Mouse (Mus musculus) intestine, postnatal 0 days (tissue): ENCODE results near the gene Irx2. TPM values are rescaled to one million over a fixed set of nuclear protein-coding genes. Genes with fewer than 3 reads are reported as not detected.
A peak's percentile ranks its signal among the peaks of the same experiment; 100 is the strongest.

Experiments
- ATAC-seq: fragments of 200-750 bp; cut with Nextera tagmentation; 2 replicates; pipeline ENCODE4 v1.8.0; 2017; ENCODE audit warnings: mild to moderate bottlenecking, moderate TSS enrichment, moderate library complexity
- H3K27ac ChIP-seq: fragments of 300-500 bp; sonication (generic); 2 replicates; pipeline ENCODE4 v1.5.1; 2014; ENCODE audit warnings: mild to moderate bottlenecking, low read depth, low read length, moderate library complexity
- H3K27me3 ChIP-seq: fragments of 300-500 bp; sonication (generic); replicated peaks from 2 replicates; pipeline ENCODE4 v1.6.1; 2014; ENCODE audit warnings: low read length, mixed read lengths; ENCODE audit not compliant: control insufficient read depth, insufficient read depth
- H3K36me3 ChIP-seq: fragments of 300-500 bp; sonication (generic); 2 replicates; pipeline ENCODE4 v1.6.1; 2014; ENCODE audit warnings: mild to moderate bottlenecking, moderate library complexity; ENCODE audit not compliant: control insufficient read depth, insufficient read depth
- H3K4me1 ChIP-seq: fragments of 300-500 bp; sonication (generic); replicated peaks from 2 replicates; pipeline ENCODE4 v1.6.1; 2014; ENCODE audit warnings: antibody characterized with exemption, low read length, mixed read lengths; ENCODE audit not compliant: control insufficient read depth, insufficient read depth
- H3K4me2 ChIP-seq: fragments of 300-500 bp; sonication (generic); replicated peaks from 2 replicates; pipeline ENCODE4 v1.6.1; 2014; ENCODE audit warnings: low read depth, mild to moderate bottlenecking, moderate library complexity
- H3K4me3 ChIP-seq: fragments of 300-500 bp; sonication (generic); 2 replicates; pipeline ENCODE4 v1.5.1; 2014; ENCODE audit warnings: low read depth, low read length
- H3K9ac ChIP-seq: fragments of 300-500 bp; sonication (generic); 2 replicates; pipeline ENCODE4 v1.6.1; 2014; ENCODE audit warnings: mild to moderate bottlenecking, low read depth, low read length
- H3K9me3 ChIP-seq: fragments of 300-500 bp; sonication (generic); 2 replicates; pipeline ENCODE4 v1.6.1; 2016; ENCODE audit warnings: mixed run types; ENCODE audit not compliant: control insufficient read depth
- CTCF ChIP-seq: sonication (generic); IDR thresholded peaks from 2 replicates; pipeline ENCODE4 v1.5.1; 2016; ENCODE audit warnings: low read depth, mild to moderate bottlenecking, control low read depth, antibody characterized with exemption, moderate library complexity
- WGBS: fragments of 180-500 bp; shearing (Covaris S2); extraction: QIAGEN DNeasy Blood & Tissue Kit; methylation state at CpG from one replicate; pipeline ENCODE4 v1.1.7; 2014; 5-methylcytosine and 5-hydroxymethylcytosine counted together
- polyA plus RNA-seq: library from polyadenylated mRNA; unstranded; fragments of >200 nt; fragmentation: Nextera tagmentation; extraction: Ambion mirVana; gene quantifications from 2 replicates; pipeline ENCODE4 v1.2.1, GENCODE M21; 2015

The Irx2 gene
- polyA plus RNA-seq, 1 experiment from 2014 or later, result 0.14 TPM

GRCm38 (mm10) chr13:72634752-72635315 is 6.2 kb downstream of the Irx2 start:
- no peak for TF ChIP-seq CTCF
- Histone ChIP-seq H3K9ac (no peak overlapping the region), H3K4me2 (no peak overlapping the region), H3K27ac (no peak overlapping the region), H3K4me1 (no peaks in the 10 kb centered on the region), H3K9me3 (no peaks in the 10 kb centered on the region), H3K27me3 (peaks cover 89% of the 10 kb centered on the region), H3K4me3 (no peak overlapping the region), H3K36me3 (no peaks in the 10 kb centered on the region)
- 40% methylated on average over 7 of the region's 7 CpGs for WGBS
- no peak for ATAC-seq

- WGBS, result 5% methylated on average over 20 of the region's 20 CpGs
- Histone ChIP-seq H3K36me3 (no peaks in the 10 kb centered on the region), H3K9ac (no peak overlapping the region), H3K4me1 (no peaks in the 10 kb centered on the region), H3K4me2 (no peak overlapping the region), H3K4me3 (no peak overlapping the region), H3K9me3 (no peaks in the 10 kb centered on the region), H3K27ac (no peak overlapping the region), H3K27me3 (peaks cover 89% of the 10 kb centered on the region)
- no peak for TF ChIP-seq CTCF
- no peak for ATAC-seq
Measured at GRCm38 (mm10) chr13:72636331-72636851, 7.8 kb downstream of the Irx2 start.

DNA sequence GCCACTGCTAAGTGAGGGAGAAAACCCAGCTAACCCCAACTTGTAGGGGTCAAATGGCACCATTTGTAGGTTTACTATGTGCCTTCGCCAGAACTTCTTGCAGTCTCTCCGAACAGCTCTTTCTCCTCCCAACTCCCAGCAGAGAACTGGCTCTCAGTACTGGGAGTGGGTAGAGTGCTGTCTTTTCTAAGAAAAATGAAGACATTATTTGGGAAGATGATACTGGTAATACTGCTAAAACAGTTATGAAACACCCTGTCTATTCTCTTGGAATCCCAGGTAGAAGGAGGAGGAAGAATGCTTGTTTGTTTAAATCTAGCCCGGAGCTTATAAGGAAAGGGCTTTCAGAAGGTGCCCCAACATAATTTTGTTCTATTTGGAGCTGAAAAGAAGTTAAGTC is 8.9 kb downstream of the Irx2 start:
- WGBS, result 15% methylated on average over 3 of the region's 3 CpGs
- H3K27me3 ChIP-seq, result peaks cover 86% of the 10 kb centered on the region
- no peak overlapping the region for H3K27ac ChIP-seq
- H3K9ac ChIP-seq, result no peak overlapping the region
- no peak overlapping the region for H3K4me2 ChIP-seq
- H3K36me3 ChIP-seq, result no peaks in the 10 kb centered on the region
- no peak for TF ChIP-seq CTCF
- no peak for ATAC-seq
- no peaks in the 10 kb centered on the region for H3K4me1 ChIP-seq
- no peak overlapping the region for H3K4me3 ChIP-seq
- H3K9me3 ChIP-seq, result no peaks in the 10 kb centered on the region

- no peak for TF ChIP-seq CTCF
- Histone ChIP-seq H3K27ac (no peak overlapping the region), H3K9me3 (no peaks in the 10 kb centered on the region), H3K27me3 (peaks cover 78% of the 10 kb centered on the region), H3K4me2 (peak overlapping the region; percentile 95), H3K9ac (no peak overlapping the region), H3K4me3 (peak overlapping the region; percentile 53), H3K36me3 (no peaks in the 10 kb centered on the region), H3K4me1 (no peaks in the 10 kb centered on the region)
- WGBS, result 12% methylated on average over 26 of the region's 26 CpGs
- ATAC-seq, result no peak
Measured at GRCm38 (mm10) chr13:72638401-72639130, 9.9 kb downstream of the Irx2 start.

GRCm38 (mm10) chr13:72639441-72640130 is 11.0 kb downstream of the Irx2 start:
- peak overlapping the region; percentile 95 for H3K4me2 ChIP-seq
- no peaks in the 10 kb centered on the region for H3K9me3 ChIP-seq
- 1% methylated on average over 32 of the region's 32 CpGs for WGBS
- no peaks in the 10 kb centered on the region for H3K36me3 ChIP-seq
- H3K4me3 ChIP-seq, result peak overlapping the region; percentile 53
- ATAC-seq, result peak; percentile 53
- peaks cover 71% of the 10 kb centered on the region for H3K27me3 ChIP-seq
- no peak overlapping the region for H3K27ac ChIP-seq
- H3K4me1 ChIP-seq, result no peaks in the 10 kb centered on the region
- peak overlapping the region; percentile 26; the same call in 1 of the 2 replicates for H3K9ac ChIP-seq
- TF ChIP-seq CTCF, result no peak

- H3K27ac ChIP-seq, result no peak overlapping the region
- H3K4me2 ChIP-seq, result peak overlapping the region; percentile 95
- H3K9me3 ChIP-seq, result no peaks in the 10 kb centered on the region
- peak overlapping the region; percentile 26; the same call in 1 of the 2 replicates for H3K9ac ChIP-seq
- H3K36me3 ChIP-seq, result no peaks in the 10 kb centered on the region
- H3K4me1 ChIP-seq, result no peaks in the 10 kb centered on the region
- H3K4me3 ChIP-seq, result peak overlapping the region; percentile 53
- peak; percentile 63 for TF ChIP-seq CTCF
- ATAC-seq, result peak; percentile 37; the same call in 1 of the 2 replicates
- peaks cover 66% of the 10 kb centered on the region for H3K27me3 ChIP-seq
- WGBS, result 1% methylated on average over 11 of the region's 11 CpGs
Measured at GRCm38 (mm10) chr13:72640131-72640521, 11.5 kb downstream of the Irx2 start.
